Mouse (Mus musculus) thymus, postnatal 36 days (tissue): ENCODE measurements at regions not wholly inside any gene's neighbourhood (a gene's known extent, or its start where the extent isn't known, plus 50 kb on each side); places are given as distances from the start of the nearest gene placed in this dataset.

Experiments
- DNase-seq, 2 experiments: peaks; one replicate each; pipeline ENCODE4 v3.0.0; 2022; ENCODE audit warnings: mixed read lengths in 2 of 2

- no peak for DNase-seq
Measured at GRCm38 (mm10) chr11:25538641-25539258, 671.8 kb downstream of the 5730522E02Rik start.

GRCm38 (mm10) chr11:25536069-25536468 lies 674.5 kb downstream of the 5730522E02Rik start:
- no peak for DNase-seq

- no peak for DNase-seq
Measured at GRCm38 (mm10) chr11:25533081-25533480, 677.5 kb downstream of the 5730522E02Rik start.

- no peak for DNase-seq
Measured at GRCm38 (mm10) chr11:25531668-25532398, 678.7 kb downstream of the 5730522E02Rik start.

GRCm38 (mm10) chr11:25528056-25528455 lies 682.5 kb downstream of the 5730522E02Rik start:
- DNase-seq: no peak

GRCm38 (mm10) chr11:25518903-25519302 lies 691.7 kb downstream of the 5730522E02Rik start:
- DNase-seq: no peak

- no peak for DNase-seq
Measured at GRCm38 (mm10) chr11:25518131-25518530, 692.4 kb downstream of the 5730522E02Rik start.

GRCm38 (mm10) chr11:25505500-25505899 lies 705.1 kb downstream of the 5730522E02Rik start:
- DNase-seq: no peak

- DNase-seq: no peak
Measured at GRCm38 (mm10) chr11:25473682-25474365, 736.7 kb downstream of the 5730522E02Rik start.

- no peak for DNase-seq
Measured at GRCm38 (mm10) chr11:25469819-25470218, 740.7 kb downstream of the 5730522E02Rik start.

GRCm38 (mm10) chr11:25437206-25437605 lies 773.4 kb downstream of the 5730522E02Rik start:
- no peak for DNase-seq

GRCm38 (mm10) chr11:25435645-25436044 lies 774.9 kb downstream of the 5730522E02Rik start:
- no peak for DNase-seq

- no peak for DNase-seq
Measured at GRCm38 (mm10) chr11:25423186-25423585, 787.4 kb downstream of the 5730522E02Rik start.

- no peak for DNase-seq
Measured at GRCm38 (mm10) chr11:25421486-25421885, 789.1 kb downstream of the 5730522E02Rik start.

GRCm38 (mm10) chr11:25410403-25411090 lies 800.0 kb downstream of the 5730522E02Rik start:
- DNase-seq: no peak

- DNase-seq: no peak
Measured at GRCm38 (mm10) chr11:25391649-25392048, 818.9 kb downstream of the 5730522E02Rik start.

- no peak for DNase-seq
Measured at GRCm38 (mm10) chr11:25367111-25367510, 843.5 kb downstream of the 5730522E02Rik start.

- no peak for DNase-seq
Measured at GRCm38 (mm10) chr11:25365433-25365832, 845.1 kb downstream of the 5730522E02Rik start.

- no peak for DNase-seq
Measured at GRCm38 (mm10) chr11:25359723-25360122, 850.8 kb downstream of the 5730522E02Rik start.

- no peak for DNase-seq
Measured at GRCm38 (mm10) chr11:25357717-25358411, 852.7 kb downstream of the 5730522E02Rik start.

GRCm38 (mm10) chr11:25356671-25357586 lies 853.6 kb downstream of the 5730522E02Rik start:
- no peak for DNase-seq
